Mouse (Mus musculus) G1E (cell line): ENCODE measurements at regions not wholly inside any gene's neighbourhood (a gene's known extent, or its start where the extent isn't known, plus 50 kb on each side); places are given as distances from the start of the nearest gene placed in this dataset.

Experiments used
- CTCF ChIP-seq: IDR thresholded peaks from 2 replicates; pipeline ENCODE4 v1.5.1; 2012; ENCODE audit warnings: low read depth, low read length, inconsistent platforms, mixed read lengths
- GATA1 ChIP-seq: IDR thresholded peaks from 2 replicates; pipeline ENCODE4 v1.6.1; 2012; ENCODE audit warnings: borderline replicate concordance, low read length, inconsistent platforms, mixed read lengths
- TAL1 ChIP-seq: conservative IDR thresholded peaks from 2 replicates; pipeline ENCODE4 v1.6.1; 2012; ENCODE audit warnings: low read depth, low read length, inconsistent platforms, mixed read lengths

DNA sequence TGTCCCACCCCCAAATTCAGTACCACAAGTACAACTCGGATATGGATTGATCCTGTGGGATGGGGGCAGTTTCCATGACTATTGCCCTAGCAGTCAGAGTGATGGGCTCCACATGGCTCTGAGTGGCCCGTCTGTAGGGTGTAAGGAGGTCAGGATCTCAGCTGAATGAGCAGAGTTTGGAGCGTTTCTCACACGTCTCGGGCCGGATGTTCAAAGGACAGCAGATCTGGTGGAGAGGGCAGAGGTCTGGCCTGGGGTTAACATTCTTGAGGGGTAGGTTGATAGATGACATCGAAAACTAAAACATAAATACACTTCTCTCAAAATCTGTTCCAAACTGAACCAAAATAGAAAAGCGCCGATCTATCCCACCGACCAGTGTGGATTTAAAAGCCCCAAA lies 146.5 kb upstream of the Cxcl12 start:
- no peak for TF ChIP-seq CTCF
- TF ChIP-seq GATA1 = no peak
- TF ChIP-seq TAL1 = no peak
